Mouse (Mus musculus) neural tube, embryonic 12.5 days (tissue): Measurements from ENCODE around the gene Pde11a. TPM values are rescaled to one million over a fixed set of nuclear protein-coding genes. Genes with fewer than 3 reads are reported as not detected.

Source experiments
- ATAC-seq: fragments of 200-750 bp; cut with Nextera tagmentation; 2 replicates; pipeline ENCODE4 v1.8.0; 2017; ENCODE audit warnings: low read depth, mild to moderate bottlenecking, moderate TSS enrichment, moderate library complexity; ENCODE audit not compliant: low FRiP score
- H3K27ac ChIP-seq: fragments of 300-500 bp; sonication (generic); 2 replicates; pipeline ENCODE4 v1.5.1; 2016
- H3K27me3 ChIP-seq: fragments of 300-500 bp; sonication (generic); replicated peaks from 2 replicates; pipeline ENCODE4 v1.6.1; 2016; ENCODE audit warnings: mild to moderate bottlenecking
- H3K36me3 ChIP-seq: fragments of 300-500 bp; sonication (generic); 2 replicates; pipeline ENCODE4 v1.6.1; 2016; ENCODE audit warnings: mild to moderate bottlenecking
- H3K4me1 ChIP-seq: fragments of 300-500 bp; sonication (generic); 2 replicates; pipeline ENCODE4 v1.6.1; 2016
- H3K4me2 ChIP-seq: fragments of 300-500 bp; sonication (generic); replicated peaks from 2 replicates; pipeline ENCODE4 v1.6.1; 2016; ENCODE audit warnings: mild to moderate bottlenecking
- H3K4me3 ChIP-seq: fragments of 300-500 bp; sonication (generic); 2 replicates; pipeline ENCODE4 v1.5.1; 2016
- H3K9ac ChIP-seq: fragments of 300-500 bp; sonication (generic); 2 replicates; pipeline ENCODE4 v1.6.1; 2016; ENCODE audit warnings: mild to moderate bottlenecking
- H3K9me3 ChIP-seq: fragments of 300-500 bp; sonication (generic); 2 replicates; pipeline ENCODE4 v1.6.1; 2016; ENCODE audit warnings: mild to moderate bottlenecking
- WGBS: fragments of 180-500 bp; shearing (Covaris S2); methylation state at CpG from one replicate; pipeline ENCODE4 v1.1.7; 2016; 5-methylcytosine and 5-hydroxymethylcytosine counted together
- polyA plus RNA-seq: library from polyadenylated mRNA; unstranded; fragments of >200 nt; fragmentation: Nextera tagmentation; extraction: Ambion mirVana; gene quantifications from 2 replicates; pipeline ENCODE4 v1.2.1, GENCODE M21; 2016

Gene Pde11a
- polyA plus RNA-seq, 1 experiment from 2014 or later = 0.48 TPM

GRCm38 (mm10) chr2:76076047-76076446, 262.5 kb downstream of the Pde11a start:
- H3K4me2 ChIP-seq = no peak overlapping the region
- WGBS = 93% methylated on average over 4 of the region's 4 CpGs
- no peaks in the 10 kb centered on the region for H3K27me3 ChIP-seq
- no peak for ATAC-seq
- no peaks in the 10 kb centered on the region for H3K9me3 ChIP-seq
- no peak overlapping the region for H3K4me3 ChIP-seq
- no peaks in the 10 kb centered on the region; the same call in 1 of the 2 replicates for H3K4me1 ChIP-seq
- no peak overlapping the region for H3K9ac ChIP-seq
- H3K36me3 ChIP-seq = no peaks in the 10 kb centered on the region
- no peak overlapping the region for H3K27ac ChIP-seq

GRCm38 (mm10) chr2:76073079-76073478, 265.5 kb downstream of the Pde11a start:
- Histone ChIP-seq H3K4me2 (no peak overlapping the region), H3K4me3 (no peak overlapping the region), H3K27me3 (no peaks in the 10 kb centered on the region), H3K4me1 (peaks cover 16% of the 10 kb centered on the region; the same call in 1 of the 2 replicates), H3K9me3 (no peaks in the 10 kb centered on the region), H3K27ac (no peak overlapping the region), H3K9ac (no peak overlapping the region), H3K36me3 (no peaks in the 10 kb centered on the region)
- no peak for ATAC-seq
- 70% methylated on average over 6 of the region's 6 CpGs for WGBS

- Histone ChIP-seq H3K27ac (peak overlapping the region; percentile 58), H3K4me2 (peak overlapping the region; percentile 48), H3K4me1 (peaks cover 20% of the 10 kb centered on the region; the same call in 1 of the 2 replicates), H3K4me3 (peak overlapping the region; percentile 21; the same call in 1 of the 2 replicates), H3K9ac (0 out of 2 replicates have a peak overlapping the region, but pooled peaks have one; percentile 21), H3K9me3 (no peaks in the 10 kb centered on the region), H3K36me3 (no peaks in the 10 kb centered on the region), H3K27me3 (no peaks in the 10 kb centered on the region)
- WGBS = 3% methylated on average over 19 of the region's 19 CpGs
- peak; percentile 89 for ATAC-seq
Measured at GRCm38 (mm10) chr2:76070432-76071306, 267.9 kb downstream of the Pde11a start.

GRCm38 (mm10) chr2:76069238-76069637, 269.3 kb downstream of the Pde11a start:
- peak overlapping the region; percentile 74 for H3K27ac ChIP-seq
- 26% methylated on average over 13 of the region's 13 CpGs for WGBS
- H3K4me3 ChIP-seq = no peak overlapping the region
- peak; percentile 38; the same call in 1 of the 2 replicates for ATAC-seq
- no peaks in the 10 kb centered on the region for H3K9me3 ChIP-seq
- H3K36me3 ChIP-seq = no peaks in the 10 kb centered on the region
- H3K27me3 ChIP-seq = no peaks in the 10 kb centered on the region
- no peak overlapping the region for H3K9ac ChIP-seq
- H3K4me1 ChIP-seq = peaks cover 20% of the 10 kb centered on the region; the same call in 1 of the 2 replicates
- peak overlapping the region; percentile 48 for H3K4me2 ChIP-seq

GRCm38 (mm10) chr2:76068155-76068554, 270.4 kb downstream of the Pde11a start:
- Histone ChIP-seq H3K27me3 (no peaks in the 10 kb centered on the region), H3K9ac (no peak overlapping the region), H3K4me1 (peaks cover 20% of the 10 kb centered on the region; the same call in 1 of the 2 replicates), H3K36me3 (no peaks in the 10 kb centered on the region), H3K9me3 (no peaks in the 10 kb centered on the region), H3K4me3 (no peak overlapping the region), H3K27ac (peak overlapping the region; percentile 74; the same call in 1 of the 2 replicates), H3K4me2 (peak overlapping the region; percentile 48; the same call in 1 of the 2 replicates)
- ATAC-seq = no peak
- whole genome bisulfite sequencing = 30% methylated on average over 10 of the region's 10 CpGs

- Histone ChIP-seq H3K36me3 (no peaks in the 10 kb centered on the region), H3K9me3 (no peaks in the 10 kb centered on the region), H3K4me2 (no peak overlapping the region), H3K27ac (no peak overlapping the region), H3K4me3 (no peak overlapping the region), H3K9ac (no peak overlapping the region), H3K27me3 (no peaks in the 10 kb centered on the region), H3K4me1 (peaks cover 20% of the 10 kb centered on the region; the same call in 1 of the 2 replicates)
- ATAC-seq = no peak
- 51% methylated on average over 4 of the region's 4 CpGs for WGBS
Measured at GRCm38 (mm10) chr2:76067144-76067543, 271.4 kb downstream of the Pde11a start.

- Histone ChIP-seq H3K9me3 (no peaks in the 10 kb centered on the region), H3K36me3 (no peaks in the 10 kb centered on the region), H3K4me3 (no peak overlapping the region), H3K4me1 (peaks cover 20% of the 10 kb centered on the region; the same call in 1 of the 2 replicates), H3K9ac (no peak overlapping the region), H3K4me2 (no peak overlapping the region), H3K27ac (no peak overlapping the region), H3K27me3 (no peaks in the 10 kb centered on the region)
- 80% methylated on average over 7 of the region's 7 CpGs for WGBS
- no peak for ATAC-seq
Measured at GRCm38 (mm10) chr2:76065292-76065691, 273.3 kb downstream of the Pde11a start.

GRCm38 (mm10) chr2:76064078-76064477, 274.5 kb downstream of the Pde11a start:
- H3K27me3 ChIP-seq = no peaks in the 10 kb centered on the region
- H3K27ac ChIP-seq = no peak overlapping the region
- 75% methylated on average over 5 of the region's 5 CpGs for WGBS
- no peak overlapping the region for H3K4me2 ChIP-seq
- H3K4me3 ChIP-seq = no peak overlapping the region
- H3K36me3 ChIP-seq = no peaks in the 10 kb centered on the region
- peaks cover 23% of the 10 kb centered on the region for H3K4me1 ChIP-seq
- no peak overlapping the region for H3K9ac ChIP-seq
- H3K9me3 ChIP-seq = no peaks in the 10 kb centered on the region
- no peak for ATAC-seq

GRCm38 (mm10) chr2:76060207-76060606, 278.4 kb downstream of the Pde11a start:
- 89% methylated on average over 3 of the region's 3 CpGs for WGBS
- Histone ChIP-seq H3K4me2 (no peak overlapping the region), H3K36me3 (no peaks in the 10 kb centered on the region), H3K9ac (no peak overlapping the region), H3K27me3 (no peaks in the 10 kb centered on the region), H3K27ac (no peak overlapping the region), H3K4me3 (no peak overlapping the region), H3K4me1 (peaks cover 19% of the 10 kb centered on the region), H3K9me3 (no peaks in the 10 kb centered on the region)
- no peak for ATAC-seq

GRCm38 (mm10) chr2:76059595-76059994, 279.0 kb downstream of the Pde11a start:
- no peak overlapping the region for H3K9ac ChIP-seq
- WGBS = 39% methylated on average over 10 of the region's 10 CpGs
- no peak overlapping the region for H3K27ac ChIP-seq
- no peak overlapping the region for H3K4me2 ChIP-seq
- no peaks in the 10 kb centered on the region for H3K27me3 ChIP-seq
- ATAC-seq = no peak
- no peaks in the 10 kb centered on the region for H3K36me3 ChIP-seq
- H3K4me1 ChIP-seq = peaks cover 19% of the 10 kb centered on the region
- H3K4me3 ChIP-seq = no peak overlapping the region
- H3K9me3 ChIP-seq = no peaks in the 10 kb centered on the region

GRCm38 (mm10) chr2:76058661-76059467, 279.7 kb downstream of the Pde11a start:
- H3K4me1 ChIP-seq = peaks cover 19% of the 10 kb centered on the region
- H3K9ac ChIP-seq = no peak overlapping the region
- WGBS = 24% methylated on average over 13 of the region's 13 CpGs
- no peak overlapping the region for H3K4me2 ChIP-seq
- ATAC-seq = no peak
- H3K27ac ChIP-seq = no peak overlapping the region
- no peak overlapping the region for H3K4me3 ChIP-seq
- H3K27me3 ChIP-seq = no peaks in the 10 kb centered on the region
- no peaks in the 10 kb centered on the region for H3K36me3 ChIP-seq
- H3K9me3 ChIP-seq = no peaks in the 10 kb centered on the region

GRCm38 (mm10) chr2:76057555-76057954, 281.0 kb downstream of the Pde11a start:
- H3K4me3 ChIP-seq = no peak overlapping the region
- no peak overlapping the region for H3K9ac ChIP-seq
- no peak overlapping the region for H3K27ac ChIP-seq
- WGBS = 85% methylated on average over 7 of the region's 7 CpGs
- H3K27me3 ChIP-seq = no peaks in the 10 kb centered on the region
- H3K4me1 ChIP-seq = peaks cover 19% of the 10 kb centered on the region
- ATAC-seq = no peak
- no peak overlapping the region for H3K4me2 ChIP-seq
- H3K9me3 ChIP-seq = no peaks in the 10 kb centered on the region
- no peaks in the 10 kb centered on the region for H3K36me3 ChIP-seq
